Mouse (Mus musculus): ENCODE results near the gene Rhobtb1.

Rhobtb1 gene

GRCm38 (mm10) chr10:69211560-69211959, 60.3 kb downstream of the Rhobtb1 start:
- DNase-seq (ENCODE audit: low read depth), result no peak

- no peak for DNase-seq (ENCODE audit: low read depth)
Measured at GRCm38 (mm10) chr10:69211976-69212375, 60.7 kb downstream of the Rhobtb1 start.

- peak; percentile 42 for DNase-seq (ENCODE audit: low read depth)
Measured at GRCm38 (mm10) chr10:69212542-69213440, 61.6 kb downstream of the Rhobtb1 start, which contains the start of gene A930033H14Rik. Gene A930033H14Rik, minus strand, starts transcription at chr10:69213098.

- no peak for DNase-seq (ENCODE audit: low read depth)
Measured at GRCm38 (mm10) chr10:69213451-69213877, 62.2 kb downstream of the Rhobtb1 start.

- DNase-seq (ENCODE audit: low read depth), result no peak
Measured at GRCm38 (mm10) chr10:69213986-69214385, 62.8 kb downstream of the Rhobtb1 start.

- no peak for DNase-seq (ENCODE audit: low read depth)
Measured at GRCm38 (mm10) chr10:69217127-69217690, 66.0 kb downstream of the Rhobtb1 start.

GRCm38 (mm10) chr10:69218458-69219288, 67.4 kb downstream of the Rhobtb1 start:
- DNase-seq (ENCODE audit: low read depth), result no peak

- DNase-seq (ENCODE audit: low read depth), result no peak
Measured at GRCm38 (mm10) chr10:69219289-69219626, 68.0 kb downstream of the Rhobtb1 start.

GRCm38 (mm10) chr10:69220296-69220695, 69.1 kb downstream of the Rhobtb1 start:
- DNase-seq (ENCODE audit: low read depth), result no peak

- no peak for DNase-seq (ENCODE audit: low read depth)
Measured at GRCm38 (mm10) chr10:69221148-69221547, 69.9 kb downstream of the Rhobtb1 start.

- no peak for DNase-seq (ENCODE audit: low read depth)
Measured at GRCm38 (mm10) chr10:69221955-69222354, 70.7 kb downstream of the Rhobtb1 start.

- DNase-seq (ENCODE audit: low read depth), result no peak
Measured at GRCm38 (mm10) chr10:69223232-69223631, 72.0 kb downstream of the Rhobtb1 start.

GRCm38 (mm10) chr10:69224276-69224675, 73.0 kb downstream of the Rhobtb1 start:
- no peak for DNase-seq (ENCODE audit: low read depth)

- DNase-seq (ENCODE audit: low read depth), result no peak
Measured at GRCm38 (mm10) chr10:69225471-69225870, 74.2 kb downstream of the Rhobtb1 start.

GRCm38 (mm10) chr10:69225951-69226350, 74.7 kb downstream of the Rhobtb1 start:
- DNase-seq (ENCODE audit: low read depth), result no peak

GRCm38 (mm10) chr10:69237185-69237584, 86.0 kb downstream of the Rhobtb1 start:
- DNase-seq (ENCODE audit: low read depth), result no peak

- no peak for DNase-seq (ENCODE audit: low read depth)
Measured at GRCm38 (mm10) chr10:69237781-69238180, 86.5 kb downstream of the Rhobtb1 start.

- no peak for DNase-seq (ENCODE audit: low read depth)
Measured at GRCm38 (mm10) chr10:69238311-69238710, 87.1 kb downstream of the Rhobtb1 start.

- no peak for DNase-seq (ENCODE audit: low read depth)
Measured at GRCm38 (mm10) chr10:69240530-69240929, 89.3 kb downstream of the Rhobtb1 start.

- DNase-seq (ENCODE audit: low read depth), result no peak
Measured at GRCm38 (mm10) chr10:69245151-69245550, 93.9 kb downstream of the Rhobtb1 start.

- DNase-seq (ENCODE audit: low read depth), result peak; percentile 22
Measured at GRCm38 (mm10) chr10:69245906-69246668, 94.9 kb downstream of the Rhobtb1 start.

- no peak for DNase-seq (ENCODE audit: low read depth)
Measured at GRCm38 (mm10) chr10:69246762-69247161, 95.5 kb downstream of the Rhobtb1 start.

All from induced T-regulatory cell, adult 2 months (primary cell).